Mouse (Mus musculus) megakaryocyte, embryonic 14.5 days (primary cell): ENCODE measurements around the gene Hao2. TPM values are rescaled to one million over a fixed set of nuclear protein-coding genes. Genes with fewer than 3 reads are reported as not detected.
A peak's percentile ranks its signal among the peaks of the same experiment; 100 is the strongest.

Source experiments
- H3K27me3 ChIP-seq: replicated peaks from 2 replicates; pipeline ENCODE3; 2012; ENCODE audit warnings: inconsistent platforms
- H3K36me3 ChIP-seq: replicated peaks from 2 replicates; pipeline ENCODE3; 2012; ENCODE audit warnings: low read length, inconsistent platforms, mixed read lengths
- H3K4me1 ChIP-seq: 2 replicates; pipeline ENCODE4 v1.6.1; 2012; ENCODE audit warnings: inconsistent platforms
- H3K4me3 ChIP-seq: replicated peaks from 2 replicates; pipeline ENCODE3; 2012; ENCODE audit warnings: moderate library complexity, mild to moderate bottlenecking, inconsistent platforms
- H3K9me3 ChIP-seq: 2 replicates; pipeline ENCODE4 v1.6.1; 2012; ENCODE audit warnings: inconsistent platforms
- FLI1 ChIP-seq: IDR thresholded peaks from 2 replicates; pipeline ENCODE4 v1.6.1; 2012; ENCODE audit warnings: low read length, inconsistent platforms, mixed read lengths
- GATA1 ChIP-seq: IDR thresholded peaks from 3 replicates; pipeline ENCODE4 v1.6.1; 2012; ENCODE audit warnings: mixed read lengths, low read length, inconsistent platforms, borderline replicate concordance
- polyA plus RNA-seq: library from polyadenylated mRNA; stranded (reverse); fragments of >175 nt; gene quantifications from 2 replicates; pipeline ENCODE4 v1.2.3, GENCODE M21; 2012; ENCODE audit warnings: low replicate concordance; ENCODE audit not compliant: insufficient read depth

Gene Hao2
- polyA plus RNA-seq: not detected in 2 replicates

DNA sequence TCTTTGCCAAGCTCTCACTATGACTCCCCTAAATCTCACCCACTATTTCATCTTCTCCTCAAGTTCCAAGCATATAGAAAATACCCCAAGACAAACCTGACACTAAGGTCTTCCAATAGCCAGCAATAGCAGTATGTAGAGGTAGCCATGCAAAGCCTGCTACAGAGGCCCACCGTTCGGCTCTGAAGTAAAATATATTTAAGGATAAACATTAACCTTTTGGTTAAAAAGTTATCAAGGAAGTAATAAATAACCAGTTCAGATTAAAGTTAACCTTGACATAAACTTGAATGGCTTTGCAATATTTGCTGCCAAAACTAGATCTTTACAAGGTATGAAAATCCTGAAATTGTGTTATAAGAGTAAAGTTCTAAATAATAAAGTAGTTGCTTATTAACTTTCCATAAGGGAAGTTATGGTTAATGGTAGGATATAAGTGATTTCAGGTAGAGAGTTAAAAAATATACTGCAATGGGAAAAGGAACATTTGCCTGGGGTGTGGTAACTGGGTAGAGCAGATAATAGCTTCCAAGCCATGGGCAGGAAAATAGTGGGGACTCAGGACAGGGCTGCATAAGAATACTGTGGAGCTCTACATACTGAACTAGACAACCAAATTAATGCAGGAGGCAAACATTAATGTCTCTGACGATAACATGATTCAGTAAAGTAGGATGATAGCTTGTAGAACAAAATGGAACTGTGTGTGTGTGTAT is at the start of gene Hao2:
TSS of gene Hao2 (minus strand) at position 183 of the 716 bp plus-strand sequence.
- Histone ChIP-seq H3K36me3 (no peaks in the 10 kb centered on the region), H3K4me1 (no peaks in the 10 kb centered on the region), H3K9me3 (no peaks in the 10 kb centered on the region), H3K4me3 (no peak within 1 kb of the TSS), H3K27me3 (no peaks in the 10 kb centered on the region)
- TF ChIP-seq FLI1 (no peak), GATA1 (no peak)

DNA sequence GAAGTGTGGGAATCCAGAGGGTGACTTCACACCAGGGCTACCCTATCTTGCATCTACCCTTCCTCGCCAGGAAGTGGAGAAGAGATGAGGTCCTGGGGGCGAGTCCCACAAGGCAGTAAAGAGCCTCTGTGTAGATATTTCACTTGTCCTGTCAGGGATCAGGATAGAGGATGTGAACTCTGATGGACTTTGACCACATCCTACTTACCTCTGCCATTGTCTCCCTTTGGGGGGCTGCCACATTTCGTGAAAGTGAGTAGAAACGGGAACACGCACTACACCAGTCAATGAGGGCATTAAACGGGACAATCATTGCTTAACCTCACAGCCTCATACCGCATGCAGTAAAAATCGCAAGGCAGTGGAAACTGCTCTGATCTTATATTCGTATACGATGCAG is 48.6 kb upstream of the Hao2 start:
- peaks cover 17% of the 10 kb centered on the region; the same call in 1 of the 2 replicates for H3K9me3 ChIP-seq
- H3K4me1 ChIP-seq: no peaks in the 10 kb centered on the region
- no peak for TF ChIP-seq FLI1
- no peak for TF ChIP-seq GATA1
- H3K4me3 ChIP-seq: peak overlapping the region; percentile 50
- H3K27me3 ChIP-seq: peaks cover 3% of the 10 kb centered on the region
- no peaks in the 10 kb centered on the region for H3K36me3 ChIP-seq

DNA sequence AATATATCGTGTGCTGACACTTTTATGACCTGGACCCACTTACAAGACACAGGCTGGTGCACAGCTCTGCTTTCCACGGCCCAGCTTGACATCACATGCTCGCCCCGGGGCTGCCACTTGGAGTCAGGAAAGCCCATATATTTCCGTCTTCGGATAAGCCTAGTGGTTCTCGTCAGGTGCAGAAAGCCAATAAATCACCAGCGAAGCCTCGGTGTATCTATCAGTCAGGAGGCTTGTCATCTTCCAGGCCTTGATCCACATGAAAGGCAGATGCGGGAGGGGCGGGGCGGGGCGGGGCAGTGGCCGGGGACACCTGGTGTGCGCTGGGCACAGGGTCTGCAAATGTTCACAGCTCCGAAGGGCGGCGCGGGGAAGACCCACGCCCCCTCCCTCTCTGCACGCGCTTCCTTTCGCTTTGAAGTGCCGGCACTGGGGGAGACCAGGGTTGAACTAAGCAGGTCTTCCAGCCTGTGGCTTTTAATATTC is 48.1 kb upstream of the Hao2 start:
- no peaks in the 10 kb centered on the region for H3K36me3 ChIP-seq
- no peaks in the 10 kb centered on the region for H3K4me1 ChIP-seq
- H3K27me3 ChIP-seq: peaks cover 3% of the 10 kb centered on the region
- TF ChIP-seq FLI1 (no peak), GATA1 (no peak)
- H3K4me3 ChIP-seq: peak overlapping the region; percentile 78
- H3K9me3 ChIP-seq: peaks cover 17% of the 10 kb centered on the region; the same call in 1 of the 2 replicates

DNA sequence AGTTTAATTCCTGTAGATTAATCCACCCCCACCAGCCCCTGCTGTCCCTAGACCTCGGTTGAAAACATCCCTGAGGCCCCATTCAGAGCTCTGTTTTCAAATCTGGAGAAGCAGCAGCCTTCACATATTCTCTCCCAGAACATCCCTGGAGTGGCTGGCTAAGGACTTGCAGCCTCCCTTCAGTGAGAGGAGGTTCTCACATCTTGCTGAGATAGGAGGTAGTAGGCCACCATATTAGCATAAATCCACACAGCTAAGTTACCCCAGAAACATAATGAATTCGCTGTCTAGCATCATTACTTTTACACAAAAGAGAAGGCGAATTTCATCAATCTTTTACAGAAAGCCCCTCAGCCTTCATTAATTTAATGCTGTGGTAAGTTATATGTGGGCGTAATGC is 47.2 kb upstream of the Hao2 start:
- H3K36me3 ChIP-seq: no peaks in the 10 kb centered on the region
- no peaks in the 10 kb centered on the region for H3K4me1 ChIP-seq
- H3K4me3 ChIP-seq: no peak overlapping the region
- TF ChIP-seq FLI1 (no peak), GATA1 (no peak)
- H3K27me3 ChIP-seq: peaks cover 3% of the 10 kb centered on the region
- peaks cover 19% of the 10 kb centered on the region; the same call in 1 of the 2 replicates for H3K9me3 ChIP-seq

DNA sequence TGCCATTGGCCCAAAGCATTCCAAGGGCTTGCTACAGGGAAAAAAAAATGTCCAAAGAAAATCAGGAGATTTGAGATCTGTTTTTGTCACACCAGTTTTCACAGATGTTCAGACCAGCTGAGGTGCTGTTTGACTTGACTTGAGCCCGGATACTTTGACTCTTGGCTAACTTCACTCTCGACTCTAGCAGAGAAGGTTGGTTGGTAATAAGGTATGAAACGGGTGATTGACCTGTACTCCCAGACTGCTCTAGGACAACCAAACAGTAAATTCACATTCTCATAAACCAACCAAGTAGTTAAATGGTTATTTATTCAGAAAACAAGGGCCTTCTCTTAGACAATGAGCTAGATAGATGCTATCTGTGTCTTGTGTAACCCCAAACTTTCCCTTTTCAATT is 43.4 kb upstream of the Hao2 start:
- TF ChIP-seq GATA1: no peak
- no peak for TF ChIP-seq FLI1
- no peaks in the 10 kb centered on the region for H3K36me3 ChIP-seq
- H3K9me3 ChIP-seq: peaks cover 19% of the 10 kb centered on the region; the same call in 1 of the 2 replicates
- no peaks in the 10 kb centered on the region for H3K27me3 ChIP-seq
- no peaks in the 10 kb centered on the region for H3K4me1 ChIP-seq
- H3K4me3 ChIP-seq: no peak overlapping the region

DNA sequence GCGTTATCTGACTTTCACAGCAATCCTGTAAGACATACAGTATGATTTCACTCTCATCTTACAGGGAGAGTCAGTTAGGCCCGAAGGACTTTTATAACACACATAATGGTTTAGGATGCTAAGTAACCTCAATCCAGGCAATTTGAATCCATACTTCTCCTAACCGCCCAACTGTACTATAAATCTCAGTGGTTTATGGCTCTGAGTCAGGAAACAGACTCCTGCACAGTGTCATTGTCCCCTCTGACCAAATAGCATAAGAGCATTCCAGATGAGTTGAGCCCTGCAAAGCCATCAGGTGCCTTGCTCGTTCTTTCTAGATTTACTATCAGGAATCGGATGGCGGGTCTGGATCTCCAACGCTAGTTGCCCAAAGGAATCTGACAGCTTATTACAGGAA is 41.6 kb upstream of the Hao2 start:
- Histone ChIP-seq H3K4me1 (no peaks in the 10 kb centered on the region), H3K36me3 (no peaks in the 10 kb centered on the region), H3K4me3 (no peak overlapping the region), H3K27me3 (no peaks in the 10 kb centered on the region), H3K9me3 (peaks cover 14% of the 10 kb centered on the region; the same call in 1 of the 2 replicates)
- TF ChIP-seq FLI1: no peak
- TF ChIP-seq GATA1: no peak

DNA sequence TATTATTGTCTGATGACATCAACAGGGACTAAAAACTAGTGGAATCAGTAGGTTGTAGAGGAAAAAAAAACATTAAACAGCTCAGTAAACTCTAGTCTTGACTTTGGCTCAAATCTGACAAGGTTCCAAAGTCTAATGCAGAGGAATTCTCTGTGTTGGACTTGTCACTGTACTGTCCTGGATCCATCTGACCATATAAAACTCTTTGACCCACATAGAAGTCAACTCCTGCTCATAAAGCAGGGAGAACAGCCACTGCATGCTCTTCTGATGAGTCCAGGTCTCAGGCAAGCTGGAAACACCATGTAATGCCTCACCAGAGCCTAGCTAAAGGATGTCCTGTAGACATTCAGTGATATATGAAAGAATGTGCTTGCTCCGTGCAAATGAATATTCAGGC is 41.0 kb upstream of the Hao2 start:
- Histone ChIP-seq H3K4me3 (no peak overlapping the region), H3K27me3 (no peaks in the 10 kb centered on the region), H3K9me3 (peaks cover 14% of the 10 kb centered on the region; the same call in 1 of the 2 replicates), H3K36me3 (no peaks in the 10 kb centered on the region), H3K4me1 (no peaks in the 10 kb centered on the region)
- TF ChIP-seq FLI1 (no peak), GATA1 (no peak)

DNA sequence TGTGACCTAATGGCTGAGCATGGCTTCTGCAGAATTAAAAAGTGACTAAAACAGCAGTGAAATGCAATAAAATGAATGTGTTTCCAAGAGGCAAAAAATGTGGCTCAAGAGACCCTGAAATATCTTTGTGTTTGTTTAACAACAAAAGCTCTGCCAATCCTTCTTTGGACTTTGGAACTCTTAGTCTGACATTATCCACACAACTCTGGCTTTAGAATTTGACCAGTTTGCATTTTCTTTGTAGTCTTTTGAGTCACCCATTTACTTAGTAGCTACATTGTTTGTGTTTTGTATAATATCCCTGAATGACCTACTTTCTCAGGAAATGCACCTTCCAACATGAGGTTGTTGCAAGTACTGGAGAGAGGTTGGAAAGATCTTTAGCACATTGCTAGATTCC is 39.4 kb upstream of the Hao2 start:
- no peaks in the 10 kb centered on the region for H3K27me3 ChIP-seq
- H3K4me1 ChIP-seq: no peaks in the 10 kb centered on the region
- no peaks in the 10 kb centered on the region for H3K36me3 ChIP-seq
- H3K4me3 ChIP-seq: no peak overlapping the region
- H3K9me3 ChIP-seq: peaks cover 4% of the 10 kb centered on the region; the same call in 1 of the 2 replicates
- TF ChIP-seq GATA1: no peak
- no peak for TF ChIP-seq FLI1

DNA sequence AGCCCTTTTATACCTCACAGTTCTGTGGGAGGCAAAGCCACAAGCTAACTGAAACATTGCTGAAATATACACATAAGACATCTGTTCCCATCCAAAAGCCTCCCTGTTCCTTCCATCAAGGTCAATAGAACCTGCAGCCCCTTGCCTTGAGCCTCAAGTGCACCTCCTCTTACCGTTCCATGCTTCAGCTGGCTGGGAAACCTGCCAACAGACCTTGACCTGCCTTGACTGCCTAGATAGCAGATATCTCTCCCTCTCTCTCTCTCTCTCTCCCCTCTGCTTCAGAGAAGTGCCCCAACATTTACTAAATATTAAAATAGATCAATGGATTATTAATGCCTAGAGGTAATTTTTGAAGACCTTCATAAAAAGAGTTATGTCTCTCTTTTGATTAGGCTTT is 38.8 kb upstream of the Hao2 start:
- no peak for TF ChIP-seq FLI1
- TF ChIP-seq GATA1: no peak
- Histone ChIP-seq H3K4me3 (no peak overlapping the region), H3K27me3 (no peaks in the 10 kb centered on the region), H3K9me3 (peaks cover 4% of the 10 kb centered on the region; the same call in 1 of the 2 replicates), H3K36me3 (no peaks in the 10 kb centered on the region), H3K4me1 (no peaks in the 10 kb centered on the region)

DNA sequence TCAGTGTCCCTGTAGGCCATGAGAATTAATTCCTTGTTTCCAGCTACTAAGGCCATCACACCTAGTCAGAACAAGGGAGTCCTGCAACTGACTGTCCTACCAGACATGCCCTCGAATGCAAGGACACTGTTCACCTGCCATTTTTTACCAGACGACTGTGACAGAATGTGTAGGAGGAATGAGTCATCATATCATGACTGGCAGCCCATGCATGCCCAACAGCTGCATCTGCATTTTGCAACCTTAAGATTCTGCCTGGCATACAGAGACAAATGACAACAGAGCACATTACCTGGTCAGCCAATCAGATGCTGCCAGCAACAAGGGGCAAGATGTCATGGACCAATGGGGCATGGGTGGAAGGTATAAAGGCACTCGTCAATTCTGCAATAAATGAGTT is 27.4 kb upstream of the Hao2 start:
- no peaks in the 10 kb centered on the region for H3K4me1 ChIP-seq
- peak overlapping the region; percentile 26 for H3K4me3 ChIP-seq
- H3K27me3 ChIP-seq: no peaks in the 10 kb centered on the region
- H3K36me3 ChIP-seq: no peaks in the 10 kb centered on the region
- TF ChIP-seq GATA1 (no peak), FLI1 (no peak)
- peaks cover 8% of the 10 kb centered on the region for H3K9me3 ChIP-seq
